Mouse (Mus musculus) embryonic fibroblast, embryonic 13.5 days (primary cell): ENCODE measurements around the gene Sytl3.

Experiments
- CTCF ChIP-seq: IDR thresholded peaks from 2 replicates; pipeline ENCODE4 v1.5.1; 2011; ENCODE audit warnings: mild to moderate bottlenecking, control low read depth, low read length, moderate library complexity, borderline replicate concordance; ENCODE audit not compliant: insufficient read depth
- POLR2A ChIP-seq: IDR thresholded peaks from 2 replicates; pipeline ENCODE4 v1.6.1; 2011; ENCODE audit warnings: low read depth, mild to moderate bottlenecking, control low read depth, low read length, moderate library complexity

DNA sequence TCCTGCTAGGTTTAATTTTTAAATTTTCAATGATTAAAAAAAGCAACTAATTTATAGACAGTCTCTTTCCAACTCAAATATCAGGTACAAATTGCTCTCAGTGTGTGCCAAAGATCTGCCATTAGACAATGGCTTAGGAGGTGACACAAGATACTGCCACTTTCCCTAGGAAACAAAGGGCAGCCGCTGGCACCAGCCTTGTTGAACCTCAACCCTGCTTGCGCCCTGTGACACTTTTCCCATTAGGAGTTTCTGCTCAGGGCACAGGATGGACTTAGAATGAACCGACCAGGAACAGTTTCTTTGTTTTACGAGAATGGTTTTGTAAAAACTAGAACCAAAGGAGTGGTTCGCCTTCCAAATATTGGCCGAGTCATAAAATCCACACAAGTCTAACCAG lies 117.2 kb downstream of the Sytl3 start:
- TF ChIP-seq POLR2A: no peak
- TF ChIP-seq CTCF: no peak
